Mouse (Mus musculus): ENCODE data around the gene Cmya5. TPM values are rescaled to one million over a fixed set of nuclear protein-coding genes. Genes with fewer than 3 reads are reported as not detected.
"Not testable (repeated sequence)": the region's sequence is repeated elsewhere in the genome, so short reads cannot be mapped to it uniquely, and the experiment has no call there.

The Cmya5 gene
- polyA plus RNA-seq, 1 experiment from 2014 or later, result 0.36 TPM

DNA sequence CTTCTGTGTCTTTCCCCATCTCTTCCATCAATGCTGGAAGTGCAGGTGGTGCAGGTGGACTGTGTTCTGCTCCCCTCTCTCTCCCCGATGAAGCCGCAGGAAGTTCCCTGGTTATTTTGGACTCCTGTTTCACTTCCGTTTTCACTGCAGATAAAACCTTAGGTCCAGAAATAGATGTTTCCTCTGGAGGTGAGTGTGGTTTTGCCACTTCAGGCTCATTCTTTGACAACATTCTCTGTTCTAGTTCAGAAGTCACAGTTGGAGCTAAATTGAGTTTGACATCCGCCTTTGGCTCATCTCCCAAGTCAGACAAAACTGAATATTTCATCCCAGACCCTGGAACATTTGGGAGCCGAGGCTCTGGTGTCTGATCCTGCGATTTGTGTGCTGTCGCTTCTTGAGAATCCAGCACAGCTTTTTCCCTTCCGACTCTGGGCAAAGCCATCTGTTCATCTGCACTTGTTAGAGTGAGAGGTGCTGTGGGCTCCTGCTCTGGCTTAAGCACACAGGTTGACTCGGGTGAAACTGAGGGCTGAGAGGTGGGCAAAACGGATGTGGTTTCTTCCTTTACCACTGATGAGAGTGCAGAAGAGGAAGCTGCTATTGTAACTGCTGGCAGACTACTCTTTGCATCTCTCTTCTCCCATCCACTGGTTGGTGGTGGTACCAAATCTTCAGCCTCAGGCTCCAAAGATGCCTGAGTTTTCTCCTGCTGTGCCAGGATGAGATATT is 50.2 kb downstream of the Cmya5 start:
- Histone ChIP-seq H3K27me3 (ENCODE audit: control insufficient read depth, insufficient read depth, low read depth, low read length) (no peaks in the 10 kb centered on the region), H3K4me2 (ENCODE audit: low read depth, low read length) (no peak overlapping the region), H3K4me1 (replicated peaks; ENCODE audit: control insufficient read depth, insufficient read depth, low read length) (no peaks in the 10 kb centered on the region), H3K36me3 (ENCODE audit: control insufficient read depth, insufficient read depth, low read length) (no peaks in the 10 kb centered on the region), H3K9me3 (ENCODE audit: control insufficient read depth, low read length) (no peaks in the 10 kb centered on the region), H3K9ac (ENCODE audit: low read length) (no peak overlapping the region), H3K27ac (ENCODE audit: low read length) (no peak overlapping the region), H3K4me3 (ENCODE audit: low read length) (no peak overlapping the region)
- ATAC-seq (ENCODE audit: low read depth), result no peak
- 70% methylated on average over 10 of the region's 10 CpGs for WGBS

DNA sequence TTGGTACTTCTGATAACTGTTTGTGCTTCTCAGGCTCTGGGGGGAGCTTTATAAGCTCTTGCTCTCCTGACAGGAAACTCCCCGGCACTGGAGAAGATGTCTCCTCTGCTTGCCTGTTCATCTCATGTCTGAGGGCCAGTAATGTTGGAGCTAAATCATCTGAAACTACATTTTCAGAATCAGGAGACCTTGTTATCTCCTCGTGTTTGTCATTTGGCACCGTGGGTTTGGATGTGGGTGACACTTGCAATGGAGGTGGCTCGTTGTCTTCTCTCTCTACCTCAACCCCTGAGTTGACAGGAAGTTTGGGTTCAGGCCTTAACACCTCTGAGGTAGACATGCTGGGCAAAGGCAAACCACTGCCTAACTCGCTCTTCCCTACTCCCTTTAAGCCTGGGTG is 50.8 kb downstream of the Cmya5 start:
- Histone ChIP-seq H3K4me1 (replicated peaks; ENCODE audit: control insufficient read depth, insufficient read depth, low read length) (no peaks in the 10 kb centered on the region), H3K9ac (ENCODE audit: low read length) (no peak overlapping the region), H3K4me2 (ENCODE audit: low read depth, low read length) (no peak overlapping the region), H3K27ac (ENCODE audit: low read length) (no peak overlapping the region), H3K4me3 (ENCODE audit: low read length) (no peak overlapping the region), H3K27me3 (ENCODE audit: control insufficient read depth, insufficient read depth, low read depth, low read length) (no peaks in the 10 kb centered on the region), H3K9me3 (ENCODE audit: control insufficient read depth, low read length) (no peaks in the 10 kb centered on the region), H3K36me3 (ENCODE audit: control insufficient read depth, insufficient read depth, low read length) (no peaks in the 10 kb centered on the region)
- 79% methylated on average over 5 of the region's 5 CpGs for WGBS
- no peak for ATAC-seq (ENCODE audit: low read depth)

DNA sequence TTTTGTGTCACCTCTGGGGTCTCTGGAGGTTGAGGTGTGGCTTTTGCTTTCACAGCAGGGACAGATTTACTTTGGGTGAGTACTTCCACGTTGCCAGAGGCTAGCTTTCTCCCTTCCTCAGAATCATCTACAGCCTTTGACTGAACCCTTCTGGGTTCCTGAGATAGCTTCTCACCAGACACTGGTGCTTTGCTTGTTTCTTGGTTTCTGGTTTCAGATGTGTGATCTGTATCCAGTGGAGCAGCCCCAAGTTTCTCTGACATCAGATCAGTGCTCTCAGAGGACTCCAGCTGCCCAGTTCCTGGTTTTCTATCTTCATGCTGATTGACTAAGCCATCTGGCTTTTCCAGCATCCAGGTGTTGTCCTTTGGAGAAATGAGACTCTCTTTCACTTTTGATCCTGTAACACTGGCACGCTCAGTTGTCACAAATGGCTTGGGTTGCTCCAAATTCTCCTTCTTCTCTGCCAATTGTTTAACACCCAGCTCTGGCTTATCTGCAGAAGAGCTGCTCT is 51.6 kb downstream of the Cmya5 start:
- 56% methylated on average over 2 of the region's 2 CpGs for WGBS
- Histone ChIP-seq H3K27me3 (ENCODE audit: control insufficient read depth, insufficient read depth, low read depth, low read length) (no peaks in the 10 kb centered on the region), H3K4me2 (ENCODE audit: low read depth, low read length) (no peak overlapping the region), H3K4me3 (ENCODE audit: low read length) (no peak overlapping the region), H3K36me3 (ENCODE audit: control insufficient read depth, insufficient read depth, low read length) (no peaks in the 10 kb centered on the region), H3K4me1 (replicated peaks; ENCODE audit: control insufficient read depth, insufficient read depth, low read length) (no peaks in the 10 kb centered on the region), H3K27ac (ENCODE audit: low read length) (no peak overlapping the region), H3K9me3 (ENCODE audit: control insufficient read depth, low read length) (no peaks in the 10 kb centered on the region), H3K9ac (ENCODE audit: low read length) (no peak overlapping the region)
- ATAC-seq (ENCODE audit: low read depth), result no peak

DNA sequence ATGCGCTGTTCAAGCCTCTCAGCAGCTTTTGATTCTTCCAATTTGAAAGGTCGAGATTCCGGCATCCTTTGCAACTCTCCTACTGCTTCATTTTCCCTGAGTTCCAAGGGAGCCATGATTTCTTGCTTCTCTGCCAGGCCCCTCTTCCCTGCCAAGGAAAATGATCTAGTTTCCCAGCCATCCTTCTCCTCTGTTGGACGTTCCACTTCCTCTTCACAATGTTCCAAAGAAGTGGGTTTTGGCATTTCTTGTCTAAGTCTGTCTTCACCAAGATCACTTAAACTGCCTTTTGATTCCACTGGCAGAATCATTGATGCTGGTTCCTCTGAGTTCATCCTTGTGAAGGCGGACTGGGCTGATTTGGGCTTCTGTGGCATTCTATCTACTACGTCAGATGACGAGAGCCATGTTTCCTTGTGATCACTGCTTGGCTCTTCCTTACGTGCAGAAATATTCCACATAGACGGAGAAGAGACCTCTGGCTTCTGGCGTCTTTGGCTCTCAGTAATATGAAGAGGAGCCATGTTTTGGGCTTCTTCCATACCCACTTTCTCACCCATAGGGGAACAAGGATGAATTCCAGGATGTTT is 52.6 kb downstream of the Cmya5 start:
- H3K4me1 ChIP-seq (replicated peaks; ENCODE audit: control insufficient read depth, insufficient read depth, low read length), result no peaks in the 10 kb centered on the region
- WGBS, result 82% methylated on average over 10 of the region's 10 CpGs
- H3K27me3 ChIP-seq (ENCODE audit: control insufficient read depth, insufficient read depth, low read depth, low read length), result no peaks in the 10 kb centered on the region
- H3K4me2 ChIP-seq (ENCODE audit: low read depth, low read length), result no peak overlapping the region
- no peak overlapping the region for H3K9ac ChIP-seq (ENCODE audit: low read length)
- H3K27ac ChIP-seq (ENCODE audit: low read length), result no peak overlapping the region
- ATAC-seq (ENCODE audit: low read depth), result no peak
- no peaks in the 10 kb centered on the region for H3K36me3 ChIP-seq (ENCODE audit: control insufficient read depth, insufficient read depth, low read length)
- H3K4me3 ChIP-seq (ENCODE audit: low read length), result no peak overlapping the region
- H3K9me3 ChIP-seq (ENCODE audit: control insufficient read depth, low read length), result no peaks in the 10 kb centered on the region

DNA sequence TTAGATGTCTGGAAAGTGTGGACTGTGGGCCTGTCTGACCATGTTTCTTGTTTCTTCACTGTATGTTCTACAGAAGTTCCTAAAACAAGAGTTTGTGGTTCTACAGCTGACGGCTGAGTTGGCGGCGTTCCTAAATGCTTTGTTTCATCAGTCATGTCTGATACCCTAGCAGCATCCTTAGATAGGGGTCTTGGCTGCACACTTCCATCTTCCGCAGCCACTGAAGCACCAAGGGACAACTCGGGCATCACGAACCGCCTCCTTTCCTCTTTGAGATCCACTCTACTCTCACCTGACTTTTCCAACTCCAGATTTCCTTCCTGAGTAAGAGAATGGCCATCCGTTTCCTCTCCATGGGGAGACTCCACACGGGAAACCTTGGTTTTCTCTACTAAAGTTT is 53.3 kb downstream of the Cmya5 start:
- Histone ChIP-seq H3K9ac (ENCODE audit: low read length) (no peak overlapping the region), H3K4me3 (ENCODE audit: low read length) (no peak overlapping the region), H3K4me2 (ENCODE audit: low read depth, low read length) (no peak overlapping the region), H3K9me3 (ENCODE audit: control insufficient read depth, low read length) (no peaks in the 10 kb centered on the region), H3K4me1 (replicated peaks; ENCODE audit: control insufficient read depth, insufficient read depth, low read length) (no peaks in the 10 kb centered on the region), H3K27ac (ENCODE audit: low read length) (no peak overlapping the region), H3K27me3 (ENCODE audit: control insufficient read depth, insufficient read depth, low read depth, low read length) (no peaks in the 10 kb centered on the region), H3K36me3 (ENCODE audit: control insufficient read depth, insufficient read depth, low read length) (no peaks in the 10 kb centered on the region)
- no peak for ATAC-seq (ENCODE audit: low read depth)
- 82% methylated on average over 9 of the region's 9 CpGs for WGBS

DNA sequence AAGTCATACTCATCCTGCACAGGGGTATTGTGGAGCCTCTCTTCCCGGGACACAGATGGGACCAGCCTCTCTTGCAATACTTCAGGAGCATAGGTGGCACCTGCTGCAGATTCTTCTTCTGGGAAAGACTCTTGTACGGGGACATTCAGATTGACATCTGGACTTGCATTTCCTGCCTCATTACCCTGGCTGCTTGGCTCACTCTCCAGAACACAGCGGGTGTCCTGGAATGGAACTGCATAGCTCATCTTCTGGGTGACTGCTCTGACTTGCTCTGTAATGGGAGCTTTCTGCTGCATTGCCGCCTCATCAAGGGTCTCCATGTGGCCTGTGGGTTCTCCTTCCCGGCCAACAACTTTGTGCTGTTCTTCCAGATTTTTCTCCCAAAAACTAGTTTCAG is 55.0 kb downstream of the Cmya5 start:
- WGBS, result 76% methylated on average over 5 of the region's 5 CpGs
- H3K27me3 ChIP-seq (ENCODE audit: control insufficient read depth, insufficient read depth, low read depth, low read length), result no peaks in the 10 kb centered on the region
- no peak overlapping the region for H3K9ac ChIP-seq (ENCODE audit: low read length)
- H3K4me3 ChIP-seq (ENCODE audit: low read length), result no peak overlapping the region
- no peak overlapping the region for H3K4me2 ChIP-seq (ENCODE audit: low read depth, low read length)
- no peaks in the 10 kb centered on the region for H3K4me1 ChIP-seq (replicated peaks; ENCODE audit: control insufficient read depth, insufficient read depth, low read length)
- no peak for ATAC-seq (ENCODE audit: low read depth)
- H3K27ac ChIP-seq (ENCODE audit: low read length), result no peak overlapping the region
- no peaks in the 10 kb centered on the region for H3K36me3 ChIP-seq (ENCODE audit: control insufficient read depth, insufficient read depth, low read length)
- no peaks in the 10 kb centered on the region for H3K9me3 ChIP-seq (ENCODE audit: control insufficient read depth, low read length)

DNA sequence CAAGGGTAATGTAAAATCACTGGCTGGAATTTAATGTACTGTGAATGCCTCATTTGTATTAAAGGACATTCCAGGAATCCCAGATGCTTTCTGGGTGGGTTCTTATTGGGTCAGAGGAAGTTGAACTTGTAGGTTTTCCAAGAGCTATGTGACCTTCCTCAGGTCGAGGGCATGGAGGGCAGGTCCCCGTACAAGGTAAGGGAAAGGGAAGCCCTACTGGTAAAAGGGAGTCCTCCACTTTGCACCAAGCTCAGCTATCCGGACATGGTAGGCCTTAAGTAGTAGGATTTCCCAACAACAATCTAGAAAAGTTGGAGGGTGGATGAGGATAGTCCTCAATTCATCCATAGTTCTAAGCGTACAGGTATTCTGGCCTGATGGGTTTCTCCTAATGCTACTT is 58.8 kb downstream of the Cmya5 start:
- no peak overlapping the region for H3K9ac ChIP-seq (ENCODE audit: low read length)

DNA sequence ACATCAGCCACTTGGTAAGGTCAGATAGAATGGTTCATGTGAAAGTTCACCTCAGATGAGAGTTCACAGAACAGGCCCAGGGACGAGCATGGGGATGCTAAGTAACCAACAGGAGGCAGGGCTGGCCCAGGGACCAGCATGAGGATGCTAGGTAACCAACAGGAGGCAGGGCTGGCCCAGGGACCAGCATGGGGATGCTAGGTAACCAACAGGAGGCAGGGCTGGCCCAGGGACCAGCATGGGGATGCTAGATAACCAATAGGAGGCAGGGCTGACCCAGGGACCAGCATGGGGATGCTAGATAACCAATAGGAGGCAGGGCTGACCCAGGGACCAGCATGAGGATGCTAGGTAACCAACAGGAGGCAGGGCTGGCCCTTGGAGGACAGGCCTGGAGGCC is 62.2 kb downstream of the Cmya5 start:
- not testable (repeated sequence) for H3K4me2 ChIP-seq (ENCODE audit: low read depth, low read length); H3K27me3 ChIP-seq (ENCODE audit: control insufficient read depth, insufficient read depth, low read depth, low read length); H3K9me3 ChIP-seq (ENCODE audit: control insufficient read depth, low read length); H3K9ac ChIP-seq (ENCODE audit: low read length); H3K36me3 ChIP-seq (ENCODE audit: control insufficient read depth, insufficient read depth, low read length); H3K27ac ChIP-seq (ENCODE audit: low read length); ATAC-seq (ENCODE audit: low read depth); H3K4me3 ChIP-seq (ENCODE audit: low read length); H3K4me1 ChIP-seq (replicated peaks; ENCODE audit: control insufficient read depth, insufficient read depth, low read length)
- 73% methylated on average over 1 of the region's 1 CpGs for WGBS

More for the DNA sequence above, 58.8 kb downstream of the Cmya5 start:
- Histone ChIP-seq H3K4me3 (ENCODE audit: low read length) (no peak overlapping the region), H3K27ac (ENCODE audit: low read length) (no peak overlapping the region), H3K9me3 (ENCODE audit: control insufficient read depth, low read length) (no peaks in the 10 kb centered on the region), H3K36me3 (ENCODE audit: control insufficient read depth, insufficient read depth, low read length) (no peaks in the 10 kb centered on the region), H3K4me1 (replicated peaks; ENCODE audit: control insufficient read depth, insufficient read depth, low read length) (no peaks in the 10 kb centered on the region), H3K4me2 (ENCODE audit: low read depth, low read length) (no peak overlapping the region), H3K27me3 (ENCODE audit: control insufficient read depth, insufficient read depth, low read depth, low read length) (no peaks in the 10 kb centered on the region)
- no peak for ATAC-seq (ENCODE audit: low read depth)
- 75% methylated on average over 4 of the region's 4 CpGs for WGBS

DNA sequence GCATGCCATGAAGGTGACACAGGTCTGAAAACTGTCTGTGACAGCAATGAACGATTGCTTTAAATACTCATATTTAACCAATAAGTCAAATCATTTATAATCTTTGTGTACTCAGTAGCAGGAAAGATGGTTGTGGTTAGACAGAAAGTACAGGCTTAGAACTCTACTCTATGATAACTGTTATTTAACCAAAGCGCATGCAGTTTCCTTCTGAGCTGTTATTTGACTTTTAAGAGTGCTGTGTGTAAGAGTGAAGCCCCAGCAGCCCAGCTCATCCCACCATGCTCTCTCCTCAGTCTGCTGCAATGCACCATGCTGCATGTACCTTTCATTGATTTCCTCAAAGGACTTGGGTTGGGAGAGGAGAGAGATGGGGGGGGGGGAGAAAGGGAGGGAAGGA is 63.7 kb downstream of the Cmya5 start:
- no peaks in the 10 kb centered on the region for H3K27me3 ChIP-seq (ENCODE audit: control insufficient read depth, insufficient read depth, low read depth, low read length)
- H3K9me3 ChIP-seq (ENCODE audit: control insufficient read depth, low read length), result no peaks in the 10 kb centered on the region
- H3K9ac ChIP-seq (ENCODE audit: low read length), result no peak overlapping the region
- no peak overlapping the region for H3K27ac ChIP-seq (ENCODE audit: low read length)
- WGBS, result 76% methylated on average over 2 of the region's 2 CpGs
- H3K4me2 ChIP-seq (ENCODE audit: low read depth, low read length), result no peak overlapping the region
- no peak overlapping the region for H3K4me3 ChIP-seq (ENCODE audit: low read length)
- ATAC-seq (ENCODE audit: low read depth), result no peak
- H3K36me3 ChIP-seq (ENCODE audit: control insufficient read depth, insufficient read depth, low read length), result no peaks in the 10 kb centered on the region
- H3K4me1 ChIP-seq (replicated peaks; ENCODE audit: control insufficient read depth, insufficient read depth, low read length), result no peaks in the 10 kb centered on the region
